Mouse (Mus musculus) cerebral cortex, adult 2 months (tissue): ENCODE data around the gene Pkn1.

ENCODE experiments used
- WGBS: fragments of 180-500 bp; shearing (Covaris S2); methylation state at CpG from one replicate; pipeline ENCODE4 v1.1.7; 2018; 5-methylcytosine and 5-hydroxymethylcytosine counted together

Pkn1 gene

DNA sequence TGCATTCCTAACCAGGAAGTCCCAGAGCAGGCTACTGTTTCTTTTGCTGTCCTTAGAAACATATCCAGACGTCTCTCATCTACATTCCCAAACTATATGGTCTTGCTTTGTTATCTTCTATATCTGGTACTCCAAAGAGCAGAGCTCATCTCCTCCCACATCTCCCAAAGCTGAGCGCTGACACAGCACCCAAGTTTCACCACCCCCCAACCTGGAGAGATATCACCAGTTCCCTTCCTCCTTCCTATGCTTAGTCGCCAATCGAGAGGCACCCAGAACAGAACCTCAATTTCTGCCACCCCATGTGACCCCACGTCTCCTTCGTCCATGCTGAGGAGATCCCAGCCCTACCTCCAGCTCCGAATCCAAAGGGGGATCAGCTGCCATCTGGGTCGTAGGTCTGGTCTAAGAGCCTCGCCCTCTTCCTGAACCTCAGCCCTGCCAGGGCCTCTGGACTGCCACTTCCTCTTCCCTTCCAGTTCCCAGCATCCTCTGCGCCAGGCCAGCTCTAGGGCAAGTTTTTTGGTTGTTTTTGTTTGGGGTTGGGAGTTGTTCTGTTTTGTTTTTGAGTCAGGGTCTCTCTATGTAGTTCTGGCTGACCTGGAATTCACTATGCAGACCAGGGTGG, 5.3 kb downstream of the Pkn1 start:
- 53% methylated on average over 10 of the region's 10 CpGs for WGBS

- WGBS: 59% methylated on average over 6 of the region's 6 CpGs
Measured at GRCm38 (mm10) chr8:83689264-83689663, 9.7 kb downstream of the Pkn1 start.

DNA sequence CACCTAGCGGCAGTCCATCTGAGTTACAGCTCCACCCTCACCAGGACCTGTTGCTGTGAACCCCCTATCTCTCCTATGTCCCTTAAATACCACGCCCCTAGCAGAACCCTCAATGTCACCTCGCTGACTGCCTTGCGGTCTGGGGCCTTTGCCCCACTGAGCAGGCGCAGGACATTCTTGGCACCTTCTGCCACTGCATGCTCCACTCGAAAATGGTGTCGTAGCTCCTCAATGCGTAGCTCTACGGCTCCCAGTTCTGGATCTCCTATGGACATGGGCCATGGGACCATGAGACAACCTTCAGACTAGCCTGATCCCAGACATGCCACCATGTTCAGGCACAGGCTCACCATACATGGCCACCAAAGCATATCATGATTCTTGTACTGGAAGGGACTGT, 14.5 kb downstream of the Pkn1 start:
- WGBS: 98% methylated on average over 9 of the region's 9 CpGs

DNA sequence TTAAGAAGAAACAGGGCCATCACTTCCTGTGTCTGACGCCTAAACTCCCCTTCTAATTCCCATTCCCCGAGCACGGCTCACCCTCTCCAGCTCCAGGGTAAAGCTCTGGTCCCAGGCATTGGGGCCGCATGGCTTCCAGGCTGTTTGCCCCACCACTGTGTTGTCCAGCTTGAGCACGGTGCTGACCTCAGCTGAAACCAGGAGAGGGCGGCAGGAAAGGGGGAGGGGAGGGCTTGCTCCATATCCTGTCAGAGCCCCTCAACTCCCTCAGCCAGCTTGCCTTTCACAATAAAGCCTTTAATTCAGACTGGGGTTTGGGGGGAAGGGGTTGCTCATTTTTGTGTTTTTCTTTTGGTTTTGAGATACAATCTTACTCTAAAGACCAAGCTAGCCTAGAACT, 17.9 kb downstream of the Pkn1 start:
- WGBS: 39% methylated on average over 6 of the region's 6 CpGs

DNA sequence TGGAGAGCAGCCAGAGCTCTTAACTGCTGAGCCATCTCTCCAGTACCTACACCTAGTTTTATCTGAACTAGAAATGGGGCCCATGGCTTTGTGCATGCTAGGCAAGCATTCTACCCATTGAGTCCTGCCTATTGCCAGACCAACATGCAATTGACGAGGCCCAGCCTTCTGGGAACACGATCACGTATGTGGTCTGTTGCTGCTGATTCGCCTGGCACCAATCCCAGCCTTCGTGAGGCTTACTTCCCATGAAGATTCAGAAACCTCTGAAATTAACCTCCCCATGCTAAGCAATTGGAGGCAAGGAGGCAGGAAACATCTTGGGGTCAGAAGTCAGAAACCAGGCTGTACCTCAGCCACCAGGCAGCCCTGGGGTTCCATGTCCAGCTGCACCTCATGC, 18.4 kb downstream of the Pkn1 start:
- 44% methylated on average over 5 of the region's 5 CpGs for WGBS

DNA sequence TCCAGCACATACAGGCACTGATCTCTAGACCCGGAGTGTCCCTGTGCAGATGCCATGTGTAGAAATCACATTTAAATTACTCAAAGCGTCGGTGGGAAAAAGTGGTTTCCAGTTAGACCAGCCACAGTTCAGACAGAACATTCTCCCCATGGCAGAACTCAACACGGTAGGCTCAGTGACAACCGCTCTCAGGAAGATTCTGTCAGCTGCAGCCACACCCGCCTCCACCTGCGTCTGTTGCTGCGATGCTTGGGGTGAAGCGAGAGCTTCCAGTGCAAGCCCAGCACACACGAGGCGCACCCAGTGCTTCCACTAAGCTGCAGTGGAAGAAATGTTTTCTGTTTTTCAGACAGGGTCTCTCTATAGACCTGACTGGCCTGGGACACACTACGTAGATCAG, 19.1 kb downstream of the Pkn1 start:
- WGBS: 56% methylated on average over 12 of the region's 12 CpGs

DNA sequence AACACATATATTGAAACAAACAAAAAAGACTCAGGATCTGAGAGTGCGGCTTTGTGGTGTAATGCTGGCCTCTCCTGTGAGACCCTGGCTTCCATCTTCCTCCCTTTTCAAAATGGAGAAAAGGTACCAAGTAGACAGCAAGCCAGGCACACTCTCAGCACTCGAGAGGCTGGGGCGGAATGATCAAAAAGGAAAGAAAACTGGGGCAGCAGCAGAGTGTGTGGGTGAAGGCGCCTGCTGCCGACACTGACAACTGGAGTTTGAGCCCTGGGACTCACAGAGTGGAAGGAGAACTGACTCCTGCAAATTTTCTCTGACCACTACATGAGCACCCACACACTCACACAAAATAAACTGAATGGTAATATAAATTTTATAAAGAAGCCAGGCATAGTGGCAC, 24.5 kb downstream of the Pkn1 start:
- WGBS: 62% methylated on average over 5 of the region's 5 CpGs

GRCm38 (mm10) chr8:83672936-83673335, 26.0 kb downstream of the Pkn1 start:
- 64% methylated on average over 5 of the region's 5 CpGs for WGBS

DNA sequence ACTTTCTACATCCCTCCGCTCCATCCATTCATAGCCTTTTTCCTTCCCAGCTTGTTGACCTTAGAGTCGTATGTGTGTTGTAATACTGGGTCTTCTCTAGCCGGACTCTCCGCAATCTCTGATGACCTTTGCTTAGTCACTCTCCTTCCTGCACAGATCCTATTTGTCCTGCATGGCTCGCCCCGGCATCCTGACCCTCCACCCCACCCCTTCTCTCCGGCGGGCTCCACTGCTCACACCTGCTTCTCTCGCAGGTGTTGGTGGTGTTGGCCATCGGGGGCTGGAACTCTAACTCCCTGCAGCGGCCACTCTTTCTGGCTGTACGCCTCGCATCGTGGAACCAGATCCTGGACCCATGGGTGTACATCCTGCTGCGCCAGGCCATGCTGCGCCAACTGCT, 30.0 kb downstream of the Pkn1 start:
- 85% methylated on average over 16 of the region's 16 CpGs for WGBS

DNA sequence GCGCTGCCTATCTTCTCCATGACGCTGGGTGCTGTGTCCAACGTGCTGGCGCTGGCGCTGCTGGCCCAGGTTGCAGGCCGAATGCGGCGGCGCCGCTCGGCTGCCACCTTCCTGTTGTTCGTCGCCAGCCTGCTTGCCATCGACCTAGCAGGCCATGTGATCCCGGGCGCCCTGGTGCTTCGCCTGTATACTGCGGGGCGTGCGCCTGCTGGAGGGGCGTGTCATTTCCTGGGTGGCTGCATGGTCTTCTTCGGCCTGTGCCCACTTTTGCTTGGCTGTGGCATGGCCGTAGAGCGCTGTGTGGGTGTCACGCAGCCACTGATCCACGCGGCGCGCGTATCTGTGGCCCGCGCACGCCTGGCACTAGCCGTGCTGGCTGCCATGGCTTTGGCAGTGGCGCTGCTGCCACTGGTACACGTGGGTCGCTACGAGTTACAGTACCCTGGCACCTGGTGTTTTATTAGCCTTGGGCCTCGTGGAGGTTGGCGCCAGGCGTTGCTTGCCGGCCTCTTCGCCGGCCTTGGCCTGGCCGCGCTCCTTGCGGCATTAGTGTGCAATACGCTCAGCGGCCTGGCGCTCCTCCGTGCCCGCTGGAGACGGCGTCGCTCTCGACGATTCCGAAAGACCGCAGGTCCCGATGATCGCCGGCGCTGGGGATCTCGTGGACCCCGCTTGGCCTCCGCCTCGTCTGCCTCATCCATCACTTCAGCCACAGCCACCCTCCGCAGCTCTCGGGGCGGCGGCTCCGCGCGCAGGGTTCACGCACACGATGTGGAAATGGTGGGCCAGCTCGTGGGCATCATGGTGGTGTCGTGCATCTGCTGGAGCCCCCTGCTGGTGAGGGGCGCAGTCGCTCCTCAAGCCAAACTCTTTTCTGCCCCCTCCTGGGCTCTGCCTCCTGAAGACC, 30.7 kb downstream of the Pkn1 start:
- 31% methylated on average over 80 of the region's 80 CpGs for WGBS

DNA sequence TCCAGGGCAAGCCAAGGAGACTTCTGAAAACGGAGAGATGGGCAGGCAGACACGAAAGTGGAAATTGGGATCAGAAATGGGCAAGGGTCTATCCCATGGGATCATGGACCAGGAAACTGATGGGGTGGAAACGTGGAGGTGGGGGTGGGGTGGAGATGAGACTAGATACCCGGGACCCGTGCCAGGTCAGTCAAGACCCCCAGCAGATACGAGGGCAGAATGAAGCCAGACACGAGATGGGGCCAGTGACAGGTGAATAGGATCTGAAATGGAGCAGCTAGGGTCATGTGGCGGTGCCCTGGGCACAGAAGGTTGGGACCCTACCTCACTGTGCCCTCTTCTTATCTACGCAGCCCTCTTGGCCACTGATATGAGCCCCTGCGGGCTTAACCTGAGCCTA, 31.5 kb downstream of the Pkn1 start:
- WGBS: 88% methylated on average over 10 of the region's 10 CpGs

GRCm38 (mm10) chr8:83666866-83667234, 32.1 kb downstream of the Pkn1 start:
- 69% methylated on average over 3 of the region's 3 CpGs for WGBS

DNA sequence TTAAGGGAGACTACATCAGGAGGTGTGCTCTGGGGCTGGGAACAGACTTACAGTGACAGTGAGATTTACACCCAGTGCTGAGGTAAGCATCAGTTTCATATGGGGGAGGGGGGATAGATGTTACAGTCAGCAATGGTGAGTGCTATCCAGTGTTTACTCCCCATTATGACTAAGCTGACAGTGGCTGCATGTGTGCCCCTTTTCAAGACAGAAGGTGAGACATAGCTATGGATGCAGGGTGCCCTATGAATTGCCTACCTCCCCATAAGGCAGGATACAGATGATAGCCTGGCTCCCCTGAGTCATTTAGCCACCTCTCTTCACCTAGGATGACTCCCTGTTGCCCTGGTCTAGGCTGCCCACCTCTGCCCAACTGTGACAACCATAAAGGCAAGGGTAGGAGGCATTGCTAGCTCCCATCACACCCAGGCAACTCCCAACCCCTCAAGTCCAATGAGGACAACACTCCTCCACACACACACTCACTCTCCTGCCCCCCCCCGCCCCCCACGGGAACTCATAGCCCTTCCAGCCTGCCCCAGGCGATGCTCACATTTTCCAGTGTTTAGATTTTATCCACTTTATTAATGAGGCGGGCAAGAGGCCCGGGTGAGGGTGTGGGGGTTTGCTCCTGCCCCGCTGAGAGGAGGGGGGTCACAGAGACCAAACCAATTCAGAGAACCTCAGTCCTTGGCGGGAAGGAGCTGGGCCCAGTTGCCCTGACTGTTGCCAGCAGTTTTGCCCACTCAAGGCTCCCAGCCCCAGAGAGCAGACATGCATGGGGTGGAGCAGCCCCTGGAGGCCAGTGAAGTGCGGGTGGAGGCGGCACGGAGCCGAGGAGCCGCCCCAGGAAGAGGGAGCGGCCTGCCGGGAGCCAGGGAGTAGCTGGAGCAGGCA, 32.8 kb downstream of the Pkn1 start, which contains the start of gene Ptger1:
TSS of gene Ptger1 (plus strand) at position 710 of the 897 bp plus-strand sequence.
- whole genome bisulfite sequencing: 13% methylated on average over 14 of the region's 14 CpGs

DNA sequence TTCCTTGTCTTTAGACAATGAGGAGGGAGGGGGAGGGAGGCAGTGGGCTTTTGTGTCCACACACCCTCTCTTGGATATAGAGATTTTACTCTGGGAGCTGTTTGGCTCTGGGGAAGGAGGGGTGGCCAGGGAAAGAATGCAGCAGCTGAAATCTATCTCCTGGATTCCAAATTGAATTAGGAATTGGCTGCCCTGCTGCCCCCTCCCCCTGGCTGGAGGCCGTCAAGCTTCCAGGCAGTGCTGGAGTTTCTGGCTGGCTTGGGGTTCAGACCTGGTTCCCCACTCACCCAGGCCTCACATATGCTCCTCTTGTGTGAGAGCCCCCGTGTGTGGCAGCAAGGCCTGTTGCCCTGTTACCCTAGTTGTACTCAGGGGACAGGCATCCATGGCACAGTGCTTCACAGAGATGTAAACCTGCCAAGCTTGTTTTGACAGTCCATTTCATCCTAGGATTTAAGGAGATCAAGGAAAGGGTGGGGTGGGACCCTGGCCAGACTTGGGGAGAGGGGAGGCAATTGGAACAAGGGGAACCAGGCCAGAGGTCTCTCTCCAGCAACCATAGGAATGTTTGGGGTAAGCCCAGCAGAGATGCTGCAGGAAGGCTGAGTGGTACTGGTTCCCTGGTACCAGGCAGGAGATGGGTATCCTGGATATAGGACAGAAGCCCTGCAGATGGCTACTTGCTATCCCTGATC, 33.9 kb downstream of the Pkn1 start:
- 35% methylated on average over 2 of the region's 2 CpGs for WGBS

GRCm38 (mm10) chr8:83664096-83664495, 34.9 kb downstream of the Pkn1 start:
- 83% methylated on average over 13 of the region's 13 CpGs for WGBS

DNA sequence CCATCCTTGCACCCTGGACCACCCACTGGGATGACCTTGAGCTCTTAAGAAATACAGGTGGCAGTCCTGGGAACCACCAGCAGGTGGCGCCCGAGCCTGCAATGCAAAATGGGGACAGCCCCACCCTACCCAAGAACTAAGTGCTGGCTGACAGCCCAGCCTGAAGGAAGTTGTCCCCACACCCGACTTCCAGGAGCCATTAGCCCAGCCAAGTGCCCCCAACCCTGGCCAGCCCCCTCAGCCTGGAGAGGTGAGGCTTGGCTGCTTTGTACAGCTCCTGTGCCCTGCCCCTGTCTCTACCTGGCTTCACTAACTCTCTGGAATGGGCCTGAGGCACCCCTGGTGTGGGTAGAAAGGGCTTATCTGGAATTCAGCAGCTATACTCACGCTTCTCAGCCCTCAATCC, 36.6 kb downstream of the Pkn1 start:
- WGBS: 2% methylated on average over 4 of the region's 4 CpGs

- 31% methylated on average over 22 of the region's 22 CpGs for WGBS
Measured at GRCm38 (mm10) chr8:83660995-83661680, 37.8 kb downstream of the Pkn1 start.

DNA sequence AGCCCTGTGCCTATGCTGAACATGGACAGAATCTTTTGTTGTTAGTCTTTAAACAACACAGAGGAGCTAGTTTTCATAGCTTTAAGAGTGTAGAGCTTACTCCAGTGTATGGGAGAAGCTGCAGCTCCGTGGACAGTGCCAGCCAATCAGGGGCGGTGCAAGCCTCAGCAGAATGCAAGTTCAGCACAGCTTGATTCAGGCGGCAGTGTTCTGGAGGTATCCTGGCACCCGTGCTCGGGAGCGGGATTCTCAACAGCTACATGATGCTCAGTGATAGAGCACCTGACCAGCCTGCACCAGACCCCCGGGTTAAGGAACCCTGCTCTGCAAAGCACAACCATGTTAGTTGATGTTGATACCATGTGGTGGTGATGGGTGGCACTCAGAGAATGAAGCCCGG, 38.4 kb downstream of the Pkn1 start:
- WGBS: 11% methylated on average over 8 of the region's 8 CpGs

- WGBS: 74% methylated on average over 13 of the region's 13 CpGs
Measured at GRCm38 (mm10) chr8:83656484-83657246, 42.3 kb downstream of the Pkn1 start.

DNA sequence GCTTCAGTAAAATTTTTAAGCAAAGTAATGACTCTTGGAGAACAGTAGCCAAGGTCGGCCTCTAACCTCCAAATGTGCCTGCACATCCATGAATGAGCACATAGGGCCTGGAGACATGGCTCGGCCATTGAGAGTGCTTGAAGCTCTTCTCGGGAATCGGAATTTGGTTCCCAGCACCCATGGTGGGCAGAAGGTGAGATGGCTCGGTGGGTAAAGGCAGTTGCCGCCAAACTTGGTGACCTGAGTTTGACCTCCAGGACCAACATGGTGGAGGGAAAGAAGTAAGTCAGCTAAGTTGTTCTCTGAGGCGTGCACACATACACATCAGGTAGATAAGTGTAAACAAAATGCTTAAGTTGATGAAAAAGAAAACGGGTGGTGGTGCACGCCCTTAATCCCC, 42.9 kb downstream of the Pkn1 start:
- 91% methylated on average over 9 of the region's 9 CpGs for WGBS
